Mouse (Mus musculus): ENCODE measurements around the gene Immp2l.

Gene Immp2l

GRCm38 (mm10) chr12:41520326-41520725 is 496.4 kb downstream of the Immp2l start:
- DNase-seq (ENCODE audit: low read depth, low spot score), result no peak

GRCm38 (mm10) chr12:41521671-41522070 is 497.8 kb downstream of the Immp2l start:
- DNase-seq (ENCODE audit: low read depth, low spot score), result no peak

- no peak for DNase-seq (ENCODE audit: low read depth, low spot score)
Measured at GRCm38 (mm10) chr12:41526688-41527087, 502.8 kb downstream of the Immp2l start.

DNA sequence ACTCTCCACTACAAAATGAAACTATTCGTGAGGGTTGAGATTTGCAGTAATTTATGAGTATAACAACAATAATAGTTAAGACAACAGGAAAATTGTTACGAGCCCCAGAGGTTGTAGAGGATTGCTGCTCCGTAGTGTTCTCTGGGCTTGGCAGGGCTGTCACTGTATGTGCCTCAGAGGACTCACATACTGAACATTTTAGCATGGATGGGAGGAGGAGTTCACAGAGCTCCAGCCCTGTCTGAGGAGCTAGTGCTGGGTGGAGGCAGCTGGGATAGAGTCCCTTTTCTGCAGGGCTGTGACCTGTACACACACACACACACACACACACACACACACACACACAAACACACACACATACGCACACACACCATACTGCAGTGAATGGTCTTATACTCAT is 504.5 kb downstream of the Immp2l start:
- DNase-seq (ENCODE audit: low read depth, low spot score), result no peak

DNA sequence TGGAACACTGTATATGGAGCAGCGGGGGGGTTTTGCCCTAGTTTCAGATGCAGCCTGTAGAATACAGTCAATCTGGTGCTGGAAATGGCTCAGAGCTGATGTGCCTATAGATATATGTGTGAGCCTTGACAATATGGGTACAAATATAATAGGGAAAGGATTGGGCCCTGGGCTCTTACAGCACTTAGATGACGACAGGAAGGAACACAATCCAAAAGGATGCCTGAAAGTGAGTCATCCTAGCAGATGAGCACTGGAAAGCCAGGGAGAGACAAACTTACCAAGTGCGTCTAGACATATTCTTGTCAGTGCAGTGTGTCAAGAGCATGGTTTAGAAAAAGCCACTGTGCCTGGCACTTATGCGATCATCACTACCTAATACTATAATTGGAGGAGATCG is 516.1 kb downstream of the Immp2l start:
- peak; percentile 51 for DNase-seq (ENCODE audit: low read depth, low spot score)

DNA sequence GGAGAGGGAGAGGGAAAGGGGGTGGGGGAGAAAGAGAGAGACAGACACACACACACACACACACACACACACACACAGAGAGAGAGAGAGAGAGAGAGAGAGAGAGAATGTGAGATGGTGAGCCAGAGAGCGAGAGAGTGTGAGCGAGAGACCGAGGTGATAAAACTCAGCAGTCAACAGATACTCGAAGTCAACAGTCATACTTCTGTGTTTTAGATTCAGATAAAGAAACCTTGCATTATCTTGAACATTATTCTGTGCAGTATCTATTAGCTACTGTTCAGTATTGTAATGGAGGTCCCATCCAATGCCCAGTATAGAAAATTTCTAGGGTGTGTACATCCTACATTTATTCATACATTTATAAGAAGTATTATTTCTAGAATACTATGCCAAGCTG is 527.7 kb downstream of the Immp2l start:
- no peak for DNase-seq (ENCODE audit: low read depth, low spot score)

DNA sequence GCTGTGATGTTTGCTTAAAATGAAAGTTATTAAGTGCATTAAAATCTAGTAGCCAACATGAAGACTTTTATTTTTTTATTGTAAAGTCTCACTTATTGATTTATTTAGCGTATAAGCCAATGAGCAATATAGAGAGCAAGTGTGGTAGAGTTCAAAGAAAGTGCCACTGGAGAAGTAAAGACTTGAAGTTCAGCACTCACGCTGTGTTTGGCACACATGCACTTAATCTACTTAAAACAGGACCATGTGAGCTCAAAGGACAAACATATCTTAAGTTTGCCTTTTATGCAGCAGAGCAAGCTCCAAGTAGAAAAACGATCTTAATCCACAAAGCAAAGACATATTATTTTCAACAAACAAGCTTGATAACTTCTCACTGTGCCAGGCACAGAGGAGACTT is 533.9 kb downstream of the Immp2l start:
- no peak for DNase-seq (ENCODE audit: low read depth, low spot score)

GRCm38 (mm10) chr12:41558956-41559735 is 535.3 kb downstream of the Immp2l start:
- DNase-seq (ENCODE audit: low read depth, low spot score), result no peak

GRCm38 (mm10) chr12:41565540-41566432 is 541.9 kb downstream of the Immp2l start:
- peak; percentile 11 for DNase-seq (ENCODE audit: low read depth, low spot score)

GRCm38 (mm10) chr12:41566433-41566794 is 542.5 kb downstream of the Immp2l start:
- no peak for DNase-seq (ENCODE audit: low read depth, low spot score)

- DNase-seq (ENCODE audit: low read depth, low spot score), result no peak
Measured at GRCm38 (mm10) chr12:41573754-41574153, 549.9 kb downstream of the Immp2l start.

GRCm38 (mm10) chr12:41575221-41575620 is 551.3 kb downstream of the Immp2l start:
- DNase-seq (ENCODE audit: low read depth, low spot score), result no peak

DNA sequence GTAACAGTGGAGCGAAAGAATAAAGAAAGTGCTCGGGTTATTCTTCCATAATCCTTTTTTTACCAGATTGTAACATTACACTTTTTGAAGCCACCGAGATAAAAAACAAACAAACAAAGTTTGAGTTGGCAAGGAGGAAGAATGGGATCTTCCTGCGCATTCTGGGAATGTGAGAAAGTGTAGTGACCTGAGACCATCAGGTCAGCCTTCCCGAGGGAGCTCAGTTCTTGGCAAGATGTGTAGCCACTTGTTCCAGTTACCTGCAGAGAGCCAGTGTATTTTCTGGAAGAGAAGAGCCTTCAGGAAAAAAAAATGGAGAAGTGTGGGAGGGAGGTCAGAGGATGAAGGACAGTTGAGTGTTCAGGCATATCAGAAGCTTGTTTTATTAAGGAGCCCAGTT is 569.5 kb downstream of the Immp2l start:
- peak; percentile 39 for DNase-seq (ENCODE audit: low read depth, low spot score)

DNA sequence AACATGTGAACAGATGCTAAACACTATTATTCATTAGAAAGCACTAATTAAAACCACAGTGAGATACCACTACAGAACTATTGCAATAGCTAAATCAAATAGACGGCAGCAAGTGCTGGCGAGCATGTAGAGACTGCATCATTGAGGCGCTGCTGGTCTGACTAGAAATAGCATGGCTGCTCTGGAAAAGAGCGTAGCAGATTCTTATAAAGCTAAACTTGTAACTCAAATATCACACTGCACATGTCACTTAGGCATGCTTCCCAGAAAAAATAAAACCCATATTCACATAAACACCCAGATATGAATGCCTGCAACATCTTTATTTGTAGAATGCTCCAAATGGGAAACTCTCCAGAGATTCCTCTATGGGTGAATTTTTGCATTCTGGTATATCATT is 570.1 kb downstream of the Immp2l start:
- DNase-seq (ENCODE audit: low read depth, low spot score), result peak; percentile 50

GRCm38 (mm10) chr12:41615271-41615670 is 591.4 kb downstream of the Immp2l start:
- DNase-seq (ENCODE audit: low read depth, low spot score), result peak; percentile 80

- peak; percentile 79 for DNase-seq (ENCODE audit: low read depth, low spot score)
Measured at GRCm38 (mm10) chr12:41621341-41621740, 597.5 kb downstream of the Immp2l start.

DNA sequence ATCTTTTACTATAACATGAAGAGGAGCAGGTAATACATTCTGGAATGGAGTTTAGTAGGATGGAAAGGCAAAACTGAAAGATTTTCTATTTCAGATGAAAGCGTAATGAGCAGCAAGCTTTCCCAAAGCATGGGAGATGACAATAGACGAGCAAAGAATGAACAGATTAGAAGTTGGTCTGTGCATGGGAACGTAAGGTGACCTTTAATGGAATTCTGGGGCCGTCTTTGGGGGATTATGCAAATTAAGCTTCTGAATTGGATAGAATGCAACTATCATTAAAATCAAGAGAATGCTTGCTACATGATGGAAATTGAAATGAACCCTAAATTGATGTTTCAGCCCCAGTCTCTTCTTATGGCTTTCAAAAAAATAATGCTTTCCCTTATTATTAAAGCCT is 619.4 kb downstream of the Immp2l start:
- no peak for DNase-seq (ENCODE audit: low read depth, low spot score)

GRCm38 (mm10) chr12:41644802-41645551 is 621.1 kb downstream of the Immp2l start:
- peak; percentile 49 for DNase-seq (ENCODE audit: low read depth, low spot score)

DNA sequence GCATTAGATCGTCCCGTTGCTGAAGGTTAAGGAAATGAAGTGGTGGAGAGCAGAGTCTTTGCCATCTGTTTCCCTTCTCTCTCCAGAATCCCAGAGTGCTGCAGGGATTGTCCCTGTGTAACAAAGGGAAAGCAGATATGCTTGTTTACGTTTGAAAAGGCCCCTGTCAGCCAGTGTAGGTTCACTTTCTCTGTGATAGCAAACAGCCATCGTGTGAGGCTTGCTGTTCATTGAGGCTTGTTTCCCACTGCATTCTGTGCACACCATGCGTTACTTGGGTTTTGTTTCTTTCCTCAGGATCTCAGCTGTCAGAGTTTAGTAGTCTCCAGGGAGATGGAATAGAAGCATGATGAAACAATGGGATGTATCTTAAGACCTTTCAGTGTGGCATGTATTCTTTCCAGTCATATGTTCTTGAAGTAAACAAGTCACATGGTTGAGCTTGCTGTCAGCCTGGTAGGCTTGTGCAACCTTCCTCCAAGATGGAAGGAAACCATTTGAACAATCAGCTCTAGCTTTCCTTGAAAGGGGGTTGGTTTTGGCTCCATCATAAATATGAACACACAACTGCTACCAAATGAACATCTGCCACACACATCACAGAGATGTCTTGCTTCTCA is 623.2 kb downstream of the Immp2l start:
- peak; percentile 17 for DNase-seq (ENCODE audit: low read depth, low spot score)

DNA sequence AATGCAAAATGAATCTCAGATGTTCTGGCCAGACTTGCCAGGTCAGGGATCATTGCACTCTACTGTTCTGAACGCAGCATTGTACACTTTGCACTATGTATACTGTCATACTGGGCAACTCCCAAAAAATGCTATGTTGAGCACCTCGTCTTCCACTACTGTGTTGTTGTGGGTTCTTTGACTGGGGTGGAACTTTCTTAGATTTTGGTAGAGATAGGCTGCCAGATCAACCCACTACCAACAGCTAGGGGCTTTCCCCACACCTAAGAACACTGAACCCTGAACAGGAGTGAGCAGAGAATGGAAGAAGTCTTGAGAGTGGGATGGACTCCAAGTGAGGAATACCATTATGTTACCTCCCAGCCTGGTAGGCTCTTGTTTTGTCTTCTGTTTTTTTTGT is 623.8 kb downstream of the Immp2l start:
- no peak for DNase-seq (ENCODE audit: low read depth, low spot score)

GRCm38 (mm10) chr12:41649826-41650541 is 626.1 kb downstream of the Immp2l start:
- DNase-seq (ENCODE audit: low read depth, low spot score), result no peak
